Mouse (Mus musculus) midbrain, embryonic 12.5 days (tissue): Measurements from ENCODE around the gene Bach2. TPM values are rescaled to one million over a fixed set of nuclear protein-coding genes. Genes with fewer than 3 reads are reported as not detected.

Experiments
- ATAC-seq: fragments of 200-750 bp; cut with Nextera tagmentation; 2 replicates; pipeline ENCODE4 v1.8.0; 2017; ENCODE audit warnings: low read depth, moderate TSS enrichment, moderate library complexity; ENCODE audit not compliant: low FRiP score
- H3K27ac ChIP-seq: fragments of 300-500 bp; sonication (generic); replicated peaks from 2 replicates; pipeline ENCODE4 v1.5.1; 2016; ENCODE audit warnings: mild to moderate bottlenecking
- H3K27me3 ChIP-seq: fragments of 300-500 bp; sonication (generic); 2 replicates; pipeline ENCODE4 v1.6.1; 2016; ENCODE audit warnings: mild to moderate bottlenecking
- H3K36me3 ChIP-seq: fragments of 300-500 bp; sonication (generic); 2 replicates; pipeline ENCODE4 v1.6.1; 2016
- H3K4me1 ChIP-seq: fragments of 300-500 bp; sonication (generic); 2 replicates; pipeline ENCODE4 v1.6.1; 2016
- H3K4me2 ChIP-seq: fragments of 300-500 bp; sonication (generic); replicated peaks from 2 replicates; pipeline ENCODE4 v1.6.1; 2016; ENCODE audit warnings: mild to moderate bottlenecking, moderate library complexity
- H3K4me3 ChIP-seq: fragments of 300-500 bp; sonication (generic); 2 replicates; pipeline ENCODE4 v1.5.1; 2016; ENCODE audit warnings: mild to moderate bottlenecking
- H3K9ac ChIP-seq: fragments of 300-500 bp; sonication (generic); replicated peaks from 2 replicates; pipeline ENCODE4 v1.6.1; 2016; ENCODE audit warnings: mild to moderate bottlenecking, moderate library complexity
- H3K9me3 ChIP-seq: fragments of 300-500 bp; sonication (generic); 2 replicates; pipeline ENCODE4 v1.6.1; 2016; ENCODE audit warnings: mild to moderate bottlenecking
- WGBS: fragments of 180-500 bp; shearing (Covaris S2); methylation state at CpG from one replicate; pipeline ENCODE4 v1.1.7; 2016; 5-methylcytosine and 5-hydroxymethylcytosine counted together
- polyA plus RNA-seq: library from polyadenylated mRNA; unstranded; fragments of >200 nt; fragmentation: Nextera tagmentation; extraction: Ambion mirVana; gene quantifications from 2 replicates; pipeline ENCODE4 v1.2.1, GENCODE M21; 2016

Bach2 gene
- polyA plus RNA-seq, 1 experiment from 2014 or later: 17.8 TPM

GRCm38 (mm10) chr4:32562319-32563115, 323.9 kb downstream of the Bach2 start:
- H3K4me2 ChIP-seq: no peak overlapping the region
- no peak overlapping the region for H3K4me3 ChIP-seq
- no peaks in the 10 kb centered on the region for H3K27me3 ChIP-seq
- WGBS: 94% methylated on average over 35 of the region's 35 CpGs
- peak overlapping the region; percentile 66 for H3K27ac ChIP-seq
- H3K9me3 ChIP-seq: peaks cover 8% of the 10 kb centered on the region; the same call in 1 of the 2 replicates
- peaks cover 31% of the 10 kb centered on the region for H3K36me3 ChIP-seq
- H3K9ac ChIP-seq: no peak overlapping the region
- peak; percentile 27; the same call in 1 of the 2 replicates for ATAC-seq
- peaks cover 22% of the 10 kb centered on the region for H3K4me1 ChIP-seq

GRCm38 (mm10) chr4:32564416-32564815, 325.8 kb downstream of the Bach2 start:
- H3K9ac ChIP-seq: no peak overlapping the region
- whole genome bisulfite sequencing: 91% methylated on average over 7 of the region's 7 CpGs
- peaks cover 25% of the 10 kb centered on the region for H3K36me3 ChIP-seq
- no peak overlapping the region for H3K4me2 ChIP-seq
- peaks cover 29% of the 10 kb centered on the region for H3K4me1 ChIP-seq
- no peak overlapping the region for H3K4me3 ChIP-seq
- ATAC-seq: no peak
- H3K9me3 ChIP-seq: 0 out of 2 replicates have a peak, but pooled peaks cover 5% of the 10 kb centered on the region
- H3K27me3 ChIP-seq: no peaks in the 10 kb centered on the region
- no peak overlapping the region for H3K27ac ChIP-seq

- no peak for ATAC-seq
- 87% methylated on average over 8 of the region's 8 CpGs for WGBS
- Histone ChIP-seq H3K4me2 (no peak overlapping the region), H3K9ac (no peak overlapping the region), H3K9me3 (0 out of 2 replicates have a peak, but pooled peaks cover 5% of the 10 kb centered on the region), H3K4me1 (peaks cover 34% of the 10 kb centered on the region), H3K36me3 (peaks cover 25% of the 10 kb centered on the region), H3K27me3 (no peaks in the 10 kb centered on the region), H3K4me3 (no peak overlapping the region), H3K27ac (no peak overlapping the region)
Observed at GRCm38 (mm10) chr4:32564918-32565317, 326.3 kb downstream of the Bach2 start.

GRCm38 (mm10) chr4:32569054-32569453, 330.4 kb downstream of the Bach2 start:
- ATAC-seq: no peak
- H3K9ac ChIP-seq: no peak overlapping the region
- H3K9me3 ChIP-seq: 0 out of 2 replicates have a peak, but pooled peaks cover 5% of the 10 kb centered on the region
- H3K4me3 ChIP-seq: no peak overlapping the region
- H3K4me2 ChIP-seq: no peak overlapping the region
- H3K4me1 ChIP-seq: peaks cover 25% of the 10 kb centered on the region
- H3K27me3 ChIP-seq: no peaks in the 10 kb centered on the region
- 0 out of 2 replicates have a peak, but pooled peaks cover 1% of the 10 kb centered on the region for H3K36me3 ChIP-seq
- no peak overlapping the region for H3K27ac ChIP-seq
- 83% methylated on average over 4 of the region's 4 CpGs for WGBS

- H3K27ac ChIP-seq: peak overlapping the region; percentile 40
- 35% methylated on average over 17 of the region's 17 CpGs for WGBS
- 0 out of 2 replicates have a peak, but pooled peaks cover 5% of the 10 kb centered on the region for H3K9me3 ChIP-seq
- peaks cover 25% of the 10 kb centered on the region for H3K4me1 ChIP-seq
- H3K4me3 ChIP-seq: no peak overlapping the region
- 0 out of 2 replicates have a peak, but pooled peaks cover 1% of the 10 kb centered on the region for H3K36me3 ChIP-seq
- peak overlapping the region; percentile 7; the same call in 1 of the 2 replicates for H3K9ac ChIP-seq
- H3K27me3 ChIP-seq: no peaks in the 10 kb centered on the region
- H3K4me2 ChIP-seq: 0 out of 2 replicates have a peak overlapping the region, but pooled peaks have one; percentile 21
- ATAC-seq: peak; percentile 71
Observed at GRCm38 (mm10) chr4:32569995-32570938, 331.7 kb downstream of the Bach2 start.

GRCm38 (mm10) chr4:32570939-32571317, 332.3 kb downstream of the Bach2 start:
- 73% methylated on average over 8 of the region's 8 CpGs for WGBS
- Histone ChIP-seq H3K4me3 (no peak overlapping the region), H3K4me2 (no peak overlapping the region), H3K4me1 (peaks cover 25% of the 10 kb centered on the region), H3K27ac (peak overlapping the region; percentile 40; the same call in 1 of the 2 replicates), H3K9me3 (0 out of 2 replicates have a peak, but pooled peaks cover 5% of the 10 kb centered on the region), H3K27me3 (no peaks in the 10 kb centered on the region), H3K9ac (no peak overlapping the region), H3K36me3 (peaks cover 4% of the 10 kb centered on the region; the same call in 1 of the 2 replicates)
- no peak for ATAC-seq

- 0 out of 2 replicates have a peak, but pooled peaks cover 2% of the 10 kb centered on the region for H3K9me3 ChIP-seq
- no peak overlapping the region for H3K4me2 ChIP-seq
- H3K4me3 ChIP-seq: no peak overlapping the region
- H3K36me3 ChIP-seq: peaks cover 9% of the 10 kb centered on the region
- no peak overlapping the region for H3K9ac ChIP-seq
- H3K4me1 ChIP-seq: peaks cover 25% of the 10 kb centered on the region
- H3K27ac ChIP-seq: peak overlapping the region; percentile 40; the same call in 1 of the 2 replicates
- WGBS: 67% methylated on average over 3 of the region's 3 CpGs
- no peaks in the 10 kb centered on the region for H3K27me3 ChIP-seq
- no peak for ATAC-seq
Observed at GRCm38 (mm10) chr4:32571441-32571840, 332.8 kb downstream of the Bach2 start.

GRCm38 (mm10) chr4:32572118-32572517, 333.5 kb downstream of the Bach2 start:
- H3K9ac ChIP-seq: no peak overlapping the region
- ATAC-seq: peak; percentile 35; the same call in 1 of the 2 replicates
- H3K9me3 ChIP-seq: no peaks in the 10 kb centered on the region
- H3K4me3 ChIP-seq: no peak overlapping the region
- peaks cover 25% of the 10 kb centered on the region for H3K4me1 ChIP-seq
- H3K4me2 ChIP-seq: no peak overlapping the region
- peaks cover 15% of the 10 kb centered on the region for H3K36me3 ChIP-seq
- WGBS: 51% methylated on average over 1 of the region's 1 CpGs
- H3K27me3 ChIP-seq: no peaks in the 10 kb centered on the region
- H3K27ac ChIP-seq: no peak overlapping the region

- H3K9ac ChIP-seq: no peak overlapping the region
- peaks cover 25% of the 10 kb centered on the region for H3K4me1 ChIP-seq
- peaks cover 18% of the 10 kb centered on the region for H3K36me3 ChIP-seq
- H3K9me3 ChIP-seq: no peaks in the 10 kb centered on the region
- WGBS: 90% methylated on average over 5 of the region's 5 CpGs
- no peaks in the 10 kb centered on the region for H3K27me3 ChIP-seq
- H3K4me3 ChIP-seq: no peak overlapping the region
- no peak overlapping the region for H3K4me2 ChIP-seq
- H3K27ac ChIP-seq: no peak overlapping the region
- no peak for ATAC-seq
Observed at GRCm38 (mm10) chr4:32573586-32573985, 335.0 kb downstream of the Bach2 start.

GRCm38 (mm10) chr4:32574604-32575003, 336.0 kb downstream of the Bach2 start:
- 91% methylated on average over 1 of the region's 1 CpGs for WGBS
- peaks cover 22% of the 10 kb centered on the region for H3K36me3 ChIP-seq
- no peak overlapping the region for H3K9ac ChIP-seq
- ATAC-seq: no peak
- H3K4me2 ChIP-seq: no peak overlapping the region
- no peak overlapping the region for H3K4me3 ChIP-seq
- no peaks in the 10 kb centered on the region for H3K27me3 ChIP-seq
- no peak overlapping the region for H3K27ac ChIP-seq
- H3K9me3 ChIP-seq: no peaks in the 10 kb centered on the region
- peaks cover 17% of the 10 kb centered on the region for H3K4me1 ChIP-seq

- ATAC-seq: no peak
- H3K9me3 ChIP-seq: no peaks in the 10 kb centered on the region
- no peaks in the 10 kb centered on the region for H3K27me3 ChIP-seq
- H3K4me1 ChIP-seq: peaks cover 11% of the 10 kb centered on the region
- H3K27ac ChIP-seq: no peak overlapping the region
- no peak overlapping the region for H3K9ac ChIP-seq
- no peak overlapping the region for H3K4me3 ChIP-seq
- 78% methylated on average over 9 of the region's 9 CpGs for WGBS
- peaks cover 26% of the 10 kb centered on the region for H3K36me3 ChIP-seq
- no peak overlapping the region for H3K4me2 ChIP-seq
Observed at GRCm38 (mm10) chr4:32575165-32575564, 336.6 kb downstream of the Bach2 start.
